Mouse (Mus musculus): ENCODE measurements at regions not wholly inside any gene's neighbourhood (a gene's known extent, or its start where the extent isn't known, plus 50 kb on each side); places are given as distances from the start of the nearest gene placed in this dataset.

DNA sequence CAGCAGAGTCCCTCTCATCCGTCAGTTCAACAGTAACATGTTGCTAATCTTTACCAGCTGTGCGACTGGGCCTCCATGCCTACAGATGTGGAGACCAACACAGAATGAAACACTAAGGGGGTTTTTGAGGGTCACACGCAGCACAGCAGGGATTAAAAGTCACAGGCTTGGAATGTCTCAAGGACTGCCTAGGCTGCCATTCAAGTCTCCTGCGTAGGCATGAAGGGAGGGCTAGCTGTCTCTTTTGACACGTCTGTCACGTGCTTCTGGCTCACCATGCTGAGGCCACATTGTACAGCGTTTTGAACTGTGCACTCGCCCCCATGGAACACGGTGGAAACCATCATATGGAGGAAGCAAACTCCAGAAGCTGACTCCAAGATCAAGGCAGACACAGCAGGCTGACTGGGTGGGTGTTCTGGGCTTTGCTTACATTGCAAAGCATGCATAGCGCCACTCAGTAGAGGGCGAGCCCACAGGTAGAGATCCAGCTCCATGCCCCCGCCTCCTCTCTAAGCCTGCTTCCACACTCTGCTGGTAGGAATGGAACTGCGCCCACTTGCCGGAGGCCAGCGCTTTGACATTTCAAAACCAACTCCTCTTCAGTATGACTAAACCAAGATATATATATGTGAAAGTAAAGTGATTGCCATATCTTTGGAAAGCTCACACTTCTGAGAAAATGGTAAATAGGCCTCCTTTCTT lies 103.0 kb downstream of the Zbtb18 start:
- ATAC-seq (replicated peaks), result no peak
- Histone ChIP-seq H3K9me3 (no peaks in the 10 kb centered on the region), H3K27me3 (replicated peaks) (no peaks in the 10 kb centered on the region), H3K27ac (no peak overlapping the region), H3K36me3 (replicated peaks) (no peaks in the 10 kb centered on the region), H3K4me3 (no peak overlapping the region), H3K4me1 (no peaks in the 10 kb centered on the region), H3K4me2 (no peak overlapping the region), H3K9ac (no peak overlapping the region)
- 84% methylated on average over 15 of the region's 15 CpGs for WGBS

DNA sequence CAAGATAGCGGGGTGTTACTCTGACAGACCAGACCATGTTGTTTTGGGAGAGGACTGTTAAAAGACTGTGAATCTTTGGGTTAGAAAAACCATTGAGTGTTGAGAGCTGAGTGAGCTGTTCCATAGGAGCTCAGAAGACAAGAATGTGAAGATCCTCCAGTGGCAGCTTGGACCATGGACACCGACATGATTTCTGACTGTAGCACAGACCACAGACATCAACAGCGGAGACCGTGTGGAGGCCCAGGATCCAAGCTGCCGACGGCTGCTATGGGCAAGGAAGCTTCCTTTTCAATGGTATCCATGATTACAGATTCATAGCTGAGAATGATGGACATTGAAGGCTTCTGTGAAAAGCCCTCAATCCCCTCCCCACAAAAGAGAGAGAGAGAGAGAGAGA lies 105.6 kb downstream of the Zbtb18 start:
- no peaks in the 10 kb centered on the region for H3K9me3 ChIP-seq
- no peak overlapping the region for H3K27ac ChIP-seq
- no peak overlapping the region for H3K4me2 ChIP-seq
- no peak overlapping the region for H3K4me3 ChIP-seq
- ATAC-seq (replicated peaks), result no peak
- no peaks in the 10 kb centered on the region for H3K4me1 ChIP-seq
- H3K36me3 ChIP-seq (replicated peaks), result no peaks in the 10 kb centered on the region
- H3K9ac ChIP-seq, result no peak overlapping the region
- WGBS, result 85% methylated on average over 6 of the region's 6 CpGs
- no peaks in the 10 kb centered on the region for H3K27me3 ChIP-seq (replicated peaks)

- Histone ChIP-seq H3K9me3 (no peaks in the 10 kb centered on the region), H3K27me3 (replicated peaks) (no peaks in the 10 kb centered on the region), H3K4me1 (peaks cover 8% of the 10 kb centered on the region), H3K9ac (no peak overlapping the region), H3K27ac (no peak overlapping the region), H3K4me2 (peak overlapping the region; percentile 24), H3K4me3 (no peak overlapping the region), H3K36me3 (replicated peaks) (no peaks in the 10 kb centered on the region)
- WGBS, result 6% methylated on average over 15 of the region's 15 CpGs
- ATAC-seq (replicated peaks), result peak; percentile 77
These were observed 113.5 kb downstream of the Zbtb18 start for GRCm38 (mm10) chr1:177555471-177556291.

DNA sequence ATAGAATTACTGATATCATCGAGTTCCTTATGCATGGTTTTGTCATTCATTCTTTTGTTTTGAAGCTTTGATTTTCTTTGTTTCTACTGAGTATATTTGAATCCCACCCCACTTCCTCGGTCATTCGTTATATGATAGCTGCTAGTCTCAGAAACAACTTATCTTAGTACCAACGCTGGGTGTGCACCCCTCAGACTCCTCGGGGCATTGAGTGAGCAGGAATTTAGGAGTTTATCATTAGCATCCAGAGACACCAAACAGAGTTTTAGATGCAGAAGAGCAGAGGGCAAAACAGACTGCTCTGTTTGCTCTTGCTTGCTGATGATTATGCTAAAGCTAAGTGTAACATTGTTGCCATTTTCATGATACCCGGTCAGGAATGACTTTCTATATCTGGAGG lies 115.3 kb downstream of the Zbtb18 start:
- Histone ChIP-seq H3K4me3 (no peak overlapping the region), H3K27me3 (replicated peaks) (no peaks in the 10 kb centered on the region), H3K27ac (no peak overlapping the region), H3K36me3 (replicated peaks) (no peaks in the 10 kb centered on the region), H3K4me2 (no peak overlapping the region), H3K4me1 (peaks cover 12% of the 10 kb centered on the region), H3K9me3 (no peaks in the 10 kb centered on the region), H3K9ac (no peak overlapping the region)
- WGBS, result 80% methylated on average over 6 of the region's 6 CpGs
- ATAC-seq (replicated peaks), result no peak

DNA sequence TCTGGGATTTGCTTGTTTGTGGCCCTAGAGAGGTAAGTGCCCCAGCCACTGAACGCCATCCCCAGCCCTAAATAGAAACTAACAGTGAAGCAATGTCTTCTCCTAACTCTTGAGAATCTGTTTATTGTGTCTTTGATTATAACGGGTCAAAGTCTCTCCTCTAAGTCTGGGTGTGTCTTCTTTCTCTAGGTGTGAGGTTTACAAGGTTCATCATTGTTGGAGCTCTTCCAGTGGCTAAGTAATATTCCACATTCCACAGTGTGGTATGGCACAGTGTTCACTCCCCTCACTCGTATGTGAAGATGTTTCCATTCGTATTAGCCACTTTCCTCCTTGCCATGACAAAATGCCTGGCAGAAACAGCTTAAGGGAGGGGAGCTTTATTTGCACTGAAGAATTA lies 115.7 kb downstream of the Zbtb18 start:
- H3K36me3 ChIP-seq (replicated peaks), result no peaks in the 10 kb centered on the region
- no peaks in the 10 kb centered on the region for H3K9me3 ChIP-seq
- H3K4me3 ChIP-seq, result no peak overlapping the region
- H3K9ac ChIP-seq, result no peak overlapping the region
- no peaks in the 10 kb centered on the region for H3K27me3 ChIP-seq (replicated peaks)
- H3K4me1 ChIP-seq, result peaks cover 13% of the 10 kb centered on the region
- WGBS, result 80% methylated on average over 4 of the region's 4 CpGs
- no peak for ATAC-seq (replicated peaks)
- no peak overlapping the region for H3K27ac ChIP-seq
- H3K4me2 ChIP-seq, result no peak overlapping the region

GRCm38 (mm10) chr1:177561716-177562588 lies 119.8 kb downstream of the Zbtb18 start:
- Histone ChIP-seq H3K4me1 (peaks cover 5% of the 10 kb centered on the region; the same call in 1 of the 2 replicates), H3K36me3 (replicated peaks) (no peaks in the 10 kb centered on the region), H3K9me3 (no peaks in the 10 kb centered on the region), H3K9ac (no peak overlapping the region), H3K27me3 (replicated peaks) (no peaks in the 10 kb centered on the region), H3K27ac (no peak overlapping the region), H3K4me3 (no peak overlapping the region), H3K4me2 (peak overlapping the region; percentile 35; the same call in 1 of the 2 replicates)
- 25% methylated on average over 17 of the region's 17 CpGs for WGBS
- ATAC-seq (replicated peaks), result no peak; the same call in 1 of the 2 replicates

DNA sequence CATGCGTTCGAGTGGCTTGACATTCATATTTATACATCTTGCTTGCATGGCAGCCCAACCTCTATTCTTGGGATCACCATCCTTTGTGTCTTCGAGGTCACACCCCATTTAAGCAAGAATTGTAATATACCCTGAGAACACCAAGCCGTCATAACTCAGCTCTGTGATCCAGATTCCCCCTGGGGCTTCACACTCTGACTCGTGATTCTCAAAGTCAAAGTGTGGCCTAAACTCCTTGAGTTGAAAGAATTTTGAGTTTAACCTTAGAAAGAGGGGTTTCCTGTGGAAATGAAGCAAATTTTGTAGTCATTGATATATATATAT lies 120.4 kb downstream of the Zbtb18 start:
- no peak for ATAC-seq (replicated peaks)
- peaks cover 5% of the 10 kb centered on the region; the same call in 1 of the 2 replicates for H3K4me1 ChIP-seq
- H3K4me2 ChIP-seq, result peak overlapping the region; percentile 35; the same call in 1 of the 2 replicates
- no peaks in the 10 kb centered on the region for H3K36me3 ChIP-seq (replicated peaks)
- H3K4me3 ChIP-seq, result no peak overlapping the region
- WGBS, result 20% methylated on average over 5 of the region's 5 CpGs
- no peak overlapping the region for H3K27ac ChIP-seq
- H3K9ac ChIP-seq, result no peak overlapping the region
- H3K27me3 ChIP-seq (replicated peaks), result no peaks in the 10 kb centered on the region
- H3K9me3 ChIP-seq, result no peaks in the 10 kb centered on the region

DNA sequence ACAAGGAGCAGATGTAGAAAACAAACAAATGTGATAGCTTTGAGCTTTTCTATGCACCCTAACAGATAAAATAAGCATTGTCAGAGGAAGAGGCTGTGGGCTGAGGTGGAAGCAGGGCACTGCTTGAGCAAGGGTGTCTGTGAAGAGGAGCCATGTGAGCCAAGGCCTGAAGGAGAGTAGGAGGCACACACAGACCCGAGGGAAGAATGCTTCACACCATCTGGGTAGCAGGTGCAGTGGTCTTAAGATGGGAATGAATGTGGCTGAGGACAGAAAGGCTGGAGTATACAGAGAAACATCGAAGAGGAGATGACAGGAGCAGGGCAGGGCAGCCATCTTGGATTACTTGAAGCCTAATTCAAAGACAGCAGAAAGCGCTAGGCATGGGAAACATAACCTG lies 123.5 kb downstream of the Zbtb18 start:
- H3K9me3 ChIP-seq, result no peaks in the 10 kb centered on the region
- no peaks in the 10 kb centered on the region for H3K36me3 ChIP-seq (replicated peaks)
- no peak overlapping the region for H3K4me2 ChIP-seq
- no peak overlapping the region for H3K4me3 ChIP-seq
- no peak overlapping the region for H3K27ac ChIP-seq
- WGBS, result 89% methylated on average over 3 of the region's 3 CpGs
- peaks cover 5% of the 10 kb centered on the region; the same call in 1 of the 2 replicates for H3K4me1 ChIP-seq
- H3K27me3 ChIP-seq (replicated peaks), result no peaks in the 10 kb centered on the region
- H3K9ac ChIP-seq, result no peak overlapping the region
- no peak for ATAC-seq (replicated peaks)

DNA sequence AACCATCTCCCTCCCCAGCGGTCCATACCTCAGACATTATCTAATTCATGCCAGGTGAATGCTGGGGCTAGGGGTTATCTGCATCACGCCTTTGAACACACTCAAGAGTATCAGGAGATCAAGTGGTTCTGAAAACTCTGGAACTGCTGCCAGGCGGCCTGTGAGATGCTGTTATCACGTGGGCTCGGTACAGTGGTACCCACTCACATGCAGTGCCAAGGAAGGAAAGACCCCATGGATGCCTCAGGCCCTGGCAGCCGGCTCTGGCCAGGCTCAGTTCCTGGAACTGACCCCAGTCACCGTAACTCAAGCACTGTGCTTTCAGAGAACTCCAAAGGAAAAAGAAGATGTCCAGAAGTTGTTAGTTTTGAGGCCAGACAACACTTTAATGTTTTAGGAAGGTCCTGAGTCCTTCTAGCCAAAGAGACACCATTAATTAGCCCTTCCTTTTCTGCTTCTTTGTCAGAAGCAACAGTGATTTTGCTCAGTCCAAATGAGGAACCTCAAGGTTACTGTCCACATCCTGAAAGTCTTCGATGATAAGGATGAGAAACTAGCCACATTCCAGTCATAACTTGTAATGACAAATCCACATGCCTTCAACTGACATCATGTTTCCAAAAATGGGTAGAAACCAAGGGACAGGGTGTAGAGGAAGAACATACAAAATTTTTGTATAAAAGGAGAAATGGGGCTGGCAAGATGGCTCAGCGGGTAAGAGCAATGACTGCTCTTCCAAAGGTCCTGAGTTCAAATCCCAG lies 126.1 kb downstream of the Zbtb18 start:
- no peaks in the 10 kb centered on the region for H3K9me3 ChIP-seq
- WGBS, result 89% methylated on average over 9 of the region's 9 CpGs

DNA sequence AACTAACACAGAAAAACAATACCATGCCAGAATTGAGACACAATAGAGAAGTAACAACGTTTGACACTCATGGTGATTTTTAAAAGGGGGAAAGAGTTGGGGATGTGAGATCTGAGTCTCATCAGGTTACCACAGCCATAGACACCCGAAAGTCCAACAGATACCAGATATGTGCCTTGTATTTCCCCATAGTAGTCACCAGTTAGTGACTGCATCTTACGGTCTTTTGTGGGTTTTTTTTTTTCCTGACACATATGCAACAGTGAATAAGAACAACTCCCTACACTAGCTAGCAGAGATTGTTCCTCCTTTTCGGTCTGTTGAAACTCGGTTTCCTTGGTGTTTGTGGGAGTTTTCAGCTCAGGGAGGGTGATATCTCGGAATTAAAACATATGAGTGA lies 127.4 kb downstream of the Zbtb18 start:
- Histone ChIP-seq H3K27me3 (replicated peaks) (no peaks in the 10 kb centered on the region), H3K4me2 (no peak overlapping the region), H3K36me3 (replicated peaks) (no peaks in the 10 kb centered on the region), H3K4me3 (no peak overlapping the region), H3K4me1 (no peaks in the 10 kb centered on the region), H3K9ac (no peak overlapping the region), H3K9me3 (no peaks in the 10 kb centered on the region), H3K27ac (no peak overlapping the region)
- ATAC-seq (replicated peaks), result no peak
- WGBS, result 89% methylated on average over 6 of the region's 6 CpGs

More for the DNA sequence above, 126.1 kb downstream of the Zbtb18 start:
- Histone ChIP-seq H3K9ac (no peak overlapping the region), H3K4me1 (no peaks in the 10 kb centered on the region), H3K36me3 (replicated peaks) (no peaks in the 10 kb centered on the region), H3K4me3 (no peak overlapping the region), H3K27ac (no peak overlapping the region), H3K27me3 (replicated peaks) (no peaks in the 10 kb centered on the region), H3K4me2 (no peak overlapping the region)
- no peak for ATAC-seq (replicated peaks)

- H3K9ac ChIP-seq, result no peak overlapping the region
- no peaks in the 10 kb centered on the region for H3K36me3 ChIP-seq (replicated peaks)
- H3K27me3 ChIP-seq (replicated peaks), result no peaks in the 10 kb centered on the region
- 77% methylated on average over 17 of the region's 17 CpGs for WGBS
- H3K27ac ChIP-seq, result no peak overlapping the region
- no peak overlapping the region for H3K4me3 ChIP-seq
- H3K4me2 ChIP-seq, result no peak overlapping the region
- H3K9me3 ChIP-seq, result no peaks in the 10 kb centered on the region
- no peak for ATAC-seq (replicated peaks)
- H3K4me1 ChIP-seq, result no peaks in the 10 kb centered on the region
These were observed 131.0 kb downstream of the Zbtb18 start for GRCm38 (mm10) chr1:177573017-177573725.
